Comparison of ENCODE assay signal across 19 mouse cellular contexts in genomic region chr9:43807565-43807964, GRCm38 (mm10).
DNase-seq lines count a peak whose midpoint lies in the region; ATAC-seq and TF ChIP-seq lines count a peak whose summit lies in the region.
"Had no signal": no experiment of that assay in that cellular context is flagged by ENCODE, and none has a peak within 500 bp of the region (broad histone marks: within the 10 kb centered on the region; RNA-seq: fewer than 3 reads in every experiment).

No protein-coding gene starts in this region.

- no peaks in the 10 kb centered on the region for H3K9me3 ChIP-seq in forebrain, embryonic 15.5 days
- H3K9me3 ChIP-seq in forebrain, embryonic 13.5 days (replicated peaks), result no peaks in the 10 kb centered on the region
- H3K9me3 ChIP-seq in midbrain, embryonic 10.5 days (replicated peaks), result no peaks in the 10 kb centered on the region
- H3K9me3 ChIP-seq in midbrain, embryonic 11.5 days (ENCODE audit: control insufficient read depth, low read length), result no peaks in the 10 kb centered on the region
- no peaks in the 10 kb centered on the region for H3K9me3 ChIP-seq in embryonic facial prominence, embryonic 15.5 days (replicated peaks)
- no peaks in the 10 kb centered on the region for H3K9me3 ChIP-seq in midbrain, postnatal 0 days (ENCODE audit: low read length)
- H3K9me3 ChIP-seq: limb, embryonic 15.5 days; liver, embryonic 15.5 days had no signal

- H3K4me2 ChIP-seq in forebrain, embryonic 15.5 days (replicated peaks), result no peak overlapping the region
- no peak overlapping the region for H3K4me2 ChIP-seq in forebrain, embryonic 13.5 days
- no peak overlapping the region for H3K4me2 ChIP-seq in midbrain, embryonic 11.5 days
- no peak overlapping the region for H3K4me2 ChIP-seq in embryonic facial prominence, embryonic 15.5 days (replicated peaks)
- H3K4me2 ChIP-seq in midbrain, postnatal 0 days (ENCODE audit: low read depth, low read length, poor library complexity, severe bottlenecking), result no peak overlapping the region
- H3K4me2 ChIP-seq: heart, embryonic 11.5 days; limb, embryonic 15.5 days; liver, embryonic 15.5 days had no signal

- peaks cover 11% of the 10 kb centered on the region for H3K4me1 ChIP-seq in forebrain, embryonic 15.5 days
- H3K4me1 ChIP-seq in forebrain, embryonic 13.5 days, result peaks cover 14% of the 10 kb centered on the region
- peaks cover 28% of the 10 kb centered on the region for H3K4me1 ChIP-seq in midbrain, embryonic 10.5 days
- no peaks in the 10 kb centered on the region for H3K4me1 ChIP-seq in midbrain, embryonic 11.5 days (ENCODE audit: control insufficient read depth, insufficient read depth, low read length)
- H3K4me1 ChIP-seq in embryonic facial prominence, embryonic 15.5 days, result peaks cover 20% of the 10 kb centered on the region
- H3K4me1 ChIP-seq in midbrain, postnatal 0 days (ENCODE audit: insufficient read depth, low read length), result no peaks in the 10 kb centered on the region
- H3K4me1 ChIP-seq: liver, embryonic 15.5 days had no signal

- 0 out of 2 replicates have a peak, but pooled peaks have one; percentile 48 for ATAC-seq in forebrain, embryonic 15.5 days (replicated peaks)
- no peak for ATAC-seq in forebrain, embryonic 13.5 days
- no peak for ATAC-seq in midbrain, embryonic 11.5 days (ENCODE audit: low FRiP score)
- peak; percentile 48; the same call in 1 of the 2 replicates for ATAC-seq in embryonic facial prominence, embryonic 15.5 days (ENCODE audit: insufficient number of reproducible peaks, low FRiP score, low TSS enrichment, low read depth)
- peak; percentile 42; the same call in 1 of the 2 replicates for ATAC-seq in midbrain, postnatal 0 days (ENCODE audit: low FRiP score)
- no peak; the same call in 1 of the 2 replicates for ATAC-seq in frontal cortex, adult (ENCODE audit: low TSS enrichment)
- ATAC-seq: activated CD4-positive, CD25-positive, alpha-beta regulatory T cell, adult 4 months had no signal

- H3K27ac ChIP-seq in forebrain, embryonic 15.5 days (replicated peaks), result no peak overlapping the region
- no peak overlapping the region for H3K27ac ChIP-seq in forebrain, embryonic 13.5 days
- H3K27ac ChIP-seq in midbrain, embryonic 10.5 days (replicated peaks), result peak overlapping the region; percentile 33; the same call in 1 of the 2 replicates
- no peak overlapping the region for H3K27ac ChIP-seq in midbrain, embryonic 11.5 days (ENCODE audit: low read depth, low read length)
- H3K27ac ChIP-seq in embryonic facial prominence, embryonic 15.5 days (replicated peaks), result no peak overlapping the region
- no peak overlapping the region for H3K27ac ChIP-seq in midbrain, postnatal 0 days (ENCODE audit: low read depth, low read length)
- H3K27ac ChIP-seq: limb, embryonic 15.5 days; liver, embryonic 15.5 days had no signal

- H3K9ac ChIP-seq in forebrain, embryonic 15.5 days (replicated peaks), result no peak overlapping the region
- H3K9ac ChIP-seq in forebrain, embryonic 13.5 days, result no peak overlapping the region
- H3K9ac ChIP-seq in midbrain, embryonic 11.5 days (ENCODE audit: low read length), result no peak overlapping the region
- no peak overlapping the region for H3K9ac ChIP-seq in embryonic facial prominence, embryonic 15.5 days
- no peak overlapping the region for H3K9ac ChIP-seq in midbrain, postnatal 0 days (replicated peaks; ENCODE audit: low read length, poor library complexity, severe bottlenecking)
- H3K9ac ChIP-seq: limb, embryonic 15.5 days; liver, embryonic 15.5 days had no signal

- DNase-seq in midbrain, embryonic 10.5 days (ENCODE audit: low spot score), result no peak
- no peak for DNase-seq in midbrain, embryonic 11.5 days (ENCODE audit: low spot score, missing footprints)
- no peak for DNase-seq in midbrain, postnatal 0 days (ENCODE audit: low spot score)
- DNase-seq: adrenal gland, postnatal 14 days; cerebellum, adult 11 months; cerebellum, postnatal 10 days; heart, postnatal 10 days; kidney, adult 18-20 months; kidney, postnatal 25 days; thymus, postnatal 25 days had no signal

- TF ChIP-seq CTCF in midbrain, postnatal 0 days (IDR thresholded peaks at IDR 0.05), result no peak

- H3K36me3 ChIP-seq in forebrain, embryonic 15.5 days, result 0 out of 2 replicates have a peak, but pooled peaks cover 4% of the 10 kb centered on the region
- H3K36me3 ChIP-seq in forebrain, embryonic 13.5 days (ENCODE audit: poor library complexity, severe bottlenecking), result peaks cover 23% of the 10 kb centered on the region
- peaks cover 43% of the 10 kb centered on the region for H3K36me3 ChIP-seq in midbrain, embryonic 10.5 days
- H3K36me3 ChIP-seq in midbrain, embryonic 11.5 days (ENCODE audit: control insufficient read depth, insufficient read depth, low read length), result no peaks in the 10 kb centered on the region
- H3K36me3 ChIP-seq in embryonic facial prominence, embryonic 15.5 days, result peaks cover 3% of the 10 kb centered on the region; the same call in 1 of the 2 replicates
- H3K36me3 ChIP-seq in midbrain, postnatal 0 days (ENCODE audit: insufficient read depth, low read length), result peaks cover 21% of the 10 kb centered on the region
- H3K36me3 ChIP-seq: G1E; liver, embryonic 15.5 days had no signal

- WGBS in forebrain, embryonic 15.5 days, result 22% methylated on average over 6 of the region's 6 CpGs
- 15% methylated on average over 6 of the region's 6 CpGs for WGBS in forebrain, embryonic 13.5 days
- WGBS in midbrain, embryonic 10.5 days, result 26% methylated on average over 6 of the region's 6 CpGs
- WGBS in midbrain, embryonic 11.5 days, result 22% methylated on average over 6 of the region's 6 CpGs
- WGBS in embryonic facial prominence, embryonic 15.5 days, result 32% methylated on average over 6 of the region's 6 CpGs
- WGBS in midbrain, postnatal 0 days, result 30% methylated on average over 6 of the region's 6 CpGs

- H3K4me3 ChIP-seq in forebrain, embryonic 15.5 days, result no peak overlapping the region
- no peak overlapping the region for H3K4me3 ChIP-seq in forebrain, embryonic 13.5 days
- H3K4me3 ChIP-seq in midbrain, embryonic 10.5 days, result no peak overlapping the region
- H3K4me3 ChIP-seq in midbrain, embryonic 11.5 days (ENCODE audit: low read depth, low read length), result no peak overlapping the region
- no peak overlapping the region for H3K4me3 ChIP-seq in embryonic facial prominence, embryonic 15.5 days (replicated peaks)
- no peak overlapping the region for H3K4me3 ChIP-seq in midbrain, postnatal 0 days (ENCODE audit: low read depth, low read length)
- H3K4me3 ChIP-seq: limb, embryonic 15.5 days; liver, embryonic 15.5 days had no signal

- H3K27me3 ChIP-seq in forebrain, embryonic 15.5 days, result no peaks in the 10 kb centered on the region
- no peaks in the 10 kb centered on the region; the same call in 1 of the 2 replicates for H3K27me3 ChIP-seq in forebrain, embryonic 13.5 days
- no peaks in the 10 kb centered on the region for H3K27me3 ChIP-seq in midbrain, embryonic 10.5 days (ENCODE audit: low read depth, poor library complexity, severe bottlenecking)
- no peaks in the 10 kb centered on the region for H3K27me3 ChIP-seq in midbrain, embryonic 11.5 days (ENCODE audit: control insufficient read depth, insufficient read depth, low read length)
- no peaks in the 10 kb centered on the region for H3K27me3 ChIP-seq in embryonic facial prominence, embryonic 15.5 days
- no peaks in the 10 kb centered on the region for H3K27me3 ChIP-seq in midbrain, postnatal 0 days (ENCODE audit: insufficient read depth, low read length)
- H3K27me3 ChIP-seq: limb, embryonic 15.5 days; liver, embryonic 15.5 days had no signal

Comparison
In these comparisons a context has a peak if more than half of its experiments do, and no peak if none do; other contexts are left out.
1. ATAC-seq: peak in forebrain, embryonic 15.5 days (single experiment), embryonic facial prominence, embryonic 15.5 days (single experiment) and midbrain, postnatal 0 days (single experiment); none in forebrain, embryonic 13.5 days (single experiment), midbrain, embryonic 11.5 days (single experiment) and frontal cortex, adult (single experiment).